Mouse (Mus musculus) kidney, adult 2 months (tissue): ENCODE measurements at regions not wholly inside any gene's neighbourhood (a gene's known extent, or its start where the extent isn't known, plus 50 kb on each side); places are given as distances from the start of the nearest gene placed in this dataset.

Experiments
- CTCF ChIP-seq: fragments of 200-500 bp; conservative IDR thresholded peaks from 2 replicates; pipeline ENCODE4 v1.5.1; 2011; ENCODE audit warnings: low read depth, mild to moderate bottlenecking, control low read depth, low read length, moderate library complexity, mixed read lengths; ENCODE audit not compliant: insufficient read depth, insufficient read length
- POLR2A ChIP-seq: fragments of 200-500 bp; IDR thresholded peaks from one replicate; pipeline ENCODE4 v1.6.1; 2011; ENCODE audit warnings: low read depth, low read length, control low read depth

DNA sequence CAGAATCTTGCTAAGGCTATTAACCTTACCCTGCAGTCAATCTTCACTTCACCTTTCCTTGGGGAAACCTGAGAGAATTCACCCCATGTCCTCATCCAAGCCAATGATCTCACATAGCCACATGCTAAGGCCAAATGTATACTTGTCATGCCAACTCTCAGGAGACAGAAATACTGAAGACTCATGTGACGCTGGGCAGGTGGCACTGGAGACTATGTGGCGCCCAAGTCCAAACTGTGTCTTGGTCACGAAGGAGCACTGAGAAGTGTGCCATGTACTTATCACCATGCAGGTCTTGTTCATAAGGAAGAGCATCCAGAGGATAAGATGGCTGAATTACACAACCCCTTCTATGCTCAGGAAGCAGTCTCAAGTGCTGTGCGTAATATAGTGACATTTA is 259.4 kb upstream of the Gm9747 start:
- TF ChIP-seq POLR2A (no peak), CTCF (no peak)
